ENCODE assay signal across 11 mouse cellular contexts in genomic region chr8:103964293-103964918, GRCm38 (mm10).
DNase-seq lines count a peak whose midpoint lies in the region; ATAC-seq and TF ChIP-seq lines count a peak whose summit lies in the region.
"Had no signal": no experiment of that assay in that cellular context is flagged by ENCODE, and none has a peak within 500 bp of the region (broad histone marks: within the 10 kb centered on the region; RNA-seq: fewer than 3 reads in every experiment).

No protein-coding gene starts in this region.

- H3K4me3 ChIP-seq in embryonic facial prominence, embryonic 13.5 days: no peak overlapping the region
- H3K4me3 ChIP-seq in embryonic facial prominence, embryonic 10.5 days: no peak overlapping the region
- H3K4me3 ChIP-seq in limb, embryonic 14.5 days (replicated peaks; ENCODE audit: low read length): no peak overlapping the region
- H3K4me3 ChIP-seq: embryonic facial prominence, embryonic 12.5 days; megakaryocyte, embryonic 14.5 days had no signal

- H3K9ac ChIP-seq in embryonic facial prominence, embryonic 13.5 days: no peak overlapping the region
- H3K9ac ChIP-seq in limb, embryonic 14.5 days (ENCODE audit: low read depth, low read length, severe bottlenecking): no peak overlapping the region
- H3K9ac ChIP-seq: embryonic facial prominence, embryonic 12.5 days had no signal

- 48% methylated on average over 7 of the region's 7 CpGs for WGBS in embryonic facial prominence, embryonic 13.5 days
- 66% methylated on average over 7 of the region's 7 CpGs for WGBS in embryonic facial prominence, embryonic 10.5 days
- whole genome bisulfite sequencing in limb, embryonic 14.5 days: 39% methylated on average over 7 of the region's 7 CpGs

- H3K36me3 ChIP-seq in embryonic facial prominence, embryonic 13.5 days: no peaks in the 10 kb centered on the region
- no peaks in the 10 kb centered on the region for H3K36me3 ChIP-seq in embryonic facial prominence, embryonic 10.5 days (replicated peaks)
- no peaks in the 10 kb centered on the region for H3K36me3 ChIP-seq in limb, embryonic 14.5 days (ENCODE audit: control insufficient read depth, insufficient read depth, low read length)
- H3K36me3 ChIP-seq: embryonic facial prominence, embryonic 12.5 days had no signal

- DNase-seq in embryonic facial prominence, embryonic 10.5 days (ENCODE audit: low spot score): no peak
- DNase-seq in left cerebral cortex, postnatal 10 days (ENCODE audit: extremely low spot score in 1 of 2, low spot score in 2 of 2): peak; percentile 34 to 59
- DNase-seq in left cerebral cortex, adult 8-10 months (ENCODE audit: low spot score in 2 of 2): no peak
- DNase-seq in brain, adult 2 months (ENCODE audit: low read depth, low spot score): peak; percentile 40
- peak; percentile 57 for DNase-seq in limb, embryonic 14.5 days (ENCODE audit: low spot score)
- DNase-seq in embryo, embryonic 11 days: no peak

- no peaks in the 10 kb centered on the region for H3K27me3 ChIP-seq in embryonic facial prominence, embryonic 13.5 days
- H3K27me3 ChIP-seq in embryonic facial prominence, embryonic 10.5 days (replicated peaks; ENCODE audit: low read depth, poor library complexity, severe bottlenecking): no peaks in the 10 kb centered on the region
- H3K27me3 ChIP-seq in limb, embryonic 14.5 days (ENCODE audit: control insufficient read depth, insufficient read depth, low read length): no peaks in the 10 kb centered on the region
- H3K27me3 ChIP-seq: embryonic facial prominence, embryonic 12.5 days; megakaryocyte, embryonic 14.5 days had no signal

- H3K9me3 ChIP-seq in embryonic facial prominence, embryonic 13.5 days: no peaks in the 10 kb centered on the region
- H3K9me3 ChIP-seq in embryonic facial prominence, embryonic 10.5 days: no peaks in the 10 kb centered on the region
- H3K9me3 ChIP-seq in limb, embryonic 14.5 days (ENCODE audit: control insufficient read depth, low read length): no peaks in the 10 kb centered on the region
- H3K9me3 ChIP-seq: embryonic facial prominence, embryonic 12.5 days; megakaryocyte, embryonic 14.5 days had no signal

- intact Hi-C loops in left cerebral cortex, postnatal 10 days (cut with DNase I): no loop called here

- H3K4me2 ChIP-seq in embryonic facial prominence, embryonic 13.5 days: no peak overlapping the region
- H3K4me2 ChIP-seq in limb, embryonic 14.5 days (replicated peaks; ENCODE audit: low read depth, low read length, severe bottlenecking): no peak overlapping the region
- H3K4me2 ChIP-seq: embryonic facial prominence, embryonic 12.5 days had no signal

- TF ChIP-seq POLR2A in limb, embryonic 14.5 days (IDR thresholded peaks at IDR 0.05; ENCODE audit: borderline replicate concordance, extremely low read depth, insufficient read depth, insufficient read length): no peak

- ATAC-seq in embryonic facial prominence, embryonic 13.5 days (ENCODE audit: insufficient number of reproducible peaks, insufficient read depth, low FRiP score, low TSS enrichment, low read depth): no peak
- peak; percentile 12; the same call in 1 of the 2 replicates for ATAC-seq in limb, embryonic 14.5 days (ENCODE audit: low FRiP score, low read depth)
- ATAC-seq in megakaryocyte progenitor cell, adult 5-6 weeks (replicated peaks; ENCODE audit: poor library complexity): no peak
- ATAC-seq: activated CD4-positive, CD25-positive, alpha-beta regulatory T cell, adult 4 months had no signal

- 0 out of 2 replicates have a peak, but pooled peaks cover 5% of the 10 kb centered on the region for H3K4me1 ChIP-seq in embryonic facial prominence, embryonic 13.5 days
- no peaks in the 10 kb centered on the region for H3K4me1 ChIP-seq in embryonic facial prominence, embryonic 10.5 days
- H3K4me1 ChIP-seq in limb, embryonic 14.5 days (ENCODE audit: control insufficient read depth, insufficient read depth, low read length): peaks cover 4% of the 10 kb centered on the region; the same call in 1 of the 2 replicates
- H3K4me1 ChIP-seq: embryonic facial prominence, embryonic 12.5 days; megakaryocyte, embryonic 14.5 days had no signal

- 0 out of 2 replicates have a peak overlapping the region, but pooled peaks have one; percentile 13 for H3K27ac ChIP-seq in embryonic facial prominence, embryonic 13.5 days
- H3K27ac ChIP-seq in embryonic facial prominence, embryonic 10.5 days (replicated peaks): no peak overlapping the region
- H3K27ac ChIP-seq in limb, embryonic 14.5 days (replicated peaks; ENCODE audit: low read depth, low read length): no peak overlapping the region
- H3K27ac ChIP-seq: embryonic facial prominence, embryonic 12.5 days had no signal

Comparison
In these comparisons a context has a peak if more than half of its experiments do, and no peak if none do; other contexts are left out.
1. DNase-seq: peak in left cerebral cortex, postnatal 10 days (2 of 2), brain, adult 2 months (single experiment) and limb, embryonic 14.5 days (single experiment); none in embryonic facial prominence, embryonic 10.5 days (single experiment), left cerebral cortex, adult 8-10 months (0 of 2) and embryo, embryonic 11 days (single experiment).